Mouse (Mus musculus) frontal cortex, postnatal 14 days (tissue): ENCODE measurements around the gene Abca4.
"Not testable (repeated sequence)": the region's sequence is repeated elsewhere in the genome, so short reads cannot be mapped to it uniquely, and the experiment has no call there.

Source experiments
- DNase-seq, 2 experiments: peaks; one replicate each; pipeline ENCODE4 v3.0.0; 2022; ENCODE audit warnings: low spot score in 2 of 2

Gene Abca4

GRCm38 (mm10) chr3:122210846-122211245 is 166.6 kb downstream of the Abca4 start:
- no peak for DNase-seq

- no peak for DNase-seq
Measured at GRCm38 (mm10) chr3:122211446-122212125, 167.3 kb downstream of the Abca4 start.

- no peak for DNase-seq
Measured at GRCm38 (mm10) chr3:122221240-122222036, 177.2 kb downstream of the Abca4 start.

- DNase-seq, result not testable (repeated sequence)
Measured at GRCm38 (mm10) chr3:122226972-122227371, 182.7 kb downstream of the Abca4 start.
